21 mouse cellular contexts compared by ENCODE assay signal in genomic region chr10:75158356-75158755, GRCm38 (mm10).
"Had no signal": no experiment of that assay in that cellular context is flagged by ENCODE, and none has a peak within 500 bp of the region (broad histone marks: within the 10 kb centered on the region; RNA-seq: fewer than 3 reads in every experiment).

No protein-coding gene starts in this region.

- H3K27ac ChIP-seq: gastrocnemius, adult 2 months; heart, embryonic 10.5 days; hindbrain, embryonic 10.5 days; hindbrain, embryonic 12.5 days; hindbrain, embryonic 14.5 days; limb, embryonic 13.5 days; limb, embryonic 15.5 days; liver, embryonic 12.5 days; liver, embryonic 14.5 days had no signal

- H3K9ac ChIP-seq: hindbrain, embryonic 12.5 days; hindbrain, embryonic 14.5 days; limb, embryonic 13.5 days; limb, embryonic 15.5 days; liver, embryonic 12.5 days; liver, embryonic 14.5 days had no signal

- H3K4me1 ChIP-seq: limb, embryonic 13.5 days; limb, embryonic 15.5 days; liver, embryonic 12.5 days had no signal

- H3K9me3 ChIP-seq: heart, embryonic 10.5 days; hindbrain, embryonic 10.5 days; hindbrain, embryonic 12.5 days; limb, embryonic 13.5 days; limb, embryonic 15.5 days; liver, embryonic 12.5 days had no signal

- H3K4me3 ChIP-seq: gastrocnemius, adult 2 months; heart, embryonic 10.5 days; hindbrain, embryonic 10.5 days; hindbrain, embryonic 12.5 days; limb, embryonic 13.5 days; limb, embryonic 15.5 days; liver, embryonic 12.5 days had no signal

- DNase-seq: gastrocnemius, adult 2 months; gastrocnemius, postnatal 10 days; gastrocnemius, postnatal 25 days; heart, adult 18-20 months; heart, postnatal 10 days; heart, postnatal 4 days; kidney, adult 11 months; kidney, postnatal 14 days; layer of hippocampus, adult 9-11 months; layer of hippocampus, postnatal 36 days; left cerebral cortex, postnatal 4 days had no signal

- ATAC-seq: hindbrain, embryonic 16.5 days; inflammation-experienced regulatory T-cells, adult 6 months; liver, embryonic 12.5 days had no signal

- H3K4me2 ChIP-seq: hindbrain, embryonic 12.5 days; hindbrain, embryonic 14.5 days; limb, embryonic 13.5 days; limb, embryonic 15.5 days; liver, embryonic 12.5 days had no signal

- H3K27me3 ChIP-seq: hindbrain, embryonic 12.5 days; limb, embryonic 13.5 days; limb, embryonic 15.5 days; liver, embryonic 12.5 days had no signal
